Mouse (Mus musculus) liver, adult (tissue): ENCODE data around the gene Gm5346.
"Not testable (repeated sequence)": the region's sequence is repeated elsewhere in the genome, so short reads cannot be mapped to it uniquely, and the experiment has no call there.

Experiments
- GATA4 ChIP-seq: IDR thresholded peaks from 2 replicates; pipeline ENCODE4 v1.6.1; 2014; ENCODE audit warnings: mild to moderate bottlenecking, low read length; ENCODE audit not compliant: insufficient replicate concordance

Gm5346 gene

DNA sequence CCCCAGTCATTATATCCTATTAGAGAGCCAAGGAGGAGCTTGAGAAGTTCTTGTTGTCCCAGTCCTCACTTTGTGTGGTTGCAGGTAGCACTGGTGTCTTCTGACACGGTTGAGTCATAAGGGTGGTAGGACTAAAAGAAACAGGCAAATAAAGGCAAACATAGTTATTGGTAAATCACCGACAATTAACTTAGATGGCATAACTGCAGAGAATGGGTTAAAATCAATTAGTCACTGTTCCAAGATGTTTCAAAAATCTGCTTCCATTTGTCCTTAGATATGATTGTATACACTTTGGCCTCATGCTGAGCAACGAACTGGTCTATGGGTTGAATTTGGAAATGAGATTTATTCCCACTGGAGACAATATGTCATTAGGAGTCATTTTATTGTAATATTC is at the start of gene Gm5346:
Gm5346 (minus strand) TSS at position 101 of the 400 bp plus-strand sequence.
- no peak for TF ChIP-seq GATA4

DNA sequence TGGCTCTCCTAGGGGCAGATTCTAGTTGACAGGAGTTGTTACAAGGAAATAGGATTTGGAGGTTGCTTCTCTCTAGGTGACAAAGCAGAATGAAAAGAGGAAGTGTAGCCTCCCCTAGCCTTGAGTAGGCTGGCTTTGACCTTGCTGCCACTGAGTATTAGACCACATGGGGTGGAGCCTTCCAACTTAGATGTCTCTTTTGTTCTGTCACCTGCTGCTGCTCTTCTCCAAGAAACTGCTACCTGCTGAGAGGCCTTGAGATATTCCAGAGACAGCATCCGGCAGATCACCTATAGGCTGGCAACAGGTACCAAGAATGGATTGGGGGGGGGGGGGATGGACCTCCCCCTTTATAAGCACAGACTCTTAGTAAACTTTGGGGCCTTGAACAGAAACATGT is 11.0 kb downstream of the Gm5346 start:
- no peak for TF ChIP-seq GATA4

DNA sequence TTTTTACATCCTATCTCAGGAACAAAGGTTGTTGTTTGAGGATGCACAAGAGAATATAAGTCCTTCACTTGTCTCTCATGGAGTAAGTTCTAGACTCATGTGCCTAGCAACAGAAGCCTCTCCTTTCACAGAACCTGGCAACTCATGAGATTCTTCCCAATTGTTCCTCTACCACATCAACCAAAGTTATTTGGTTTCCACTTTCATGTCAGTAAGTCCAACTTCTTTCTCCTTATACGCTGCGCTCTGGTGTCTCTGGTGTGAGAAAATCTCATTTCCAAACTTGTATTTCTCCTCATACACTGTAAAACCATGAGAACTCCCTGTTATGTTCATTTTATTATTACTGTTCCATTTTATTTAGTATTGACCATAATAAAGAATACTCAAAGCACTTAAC is 50.5 kb downstream of the Gm5346 start, which contains the start of gene Adam26a:
Adam26a (minus strand) TSS at position 101 of the 400 bp plus-strand sequence.
- TF ChIP-seq GATA4: not testable (repeated sequence)
